Mouse (Mus musculus): Measurements from ENCODE around the gene Clk1. TPM values are rescaled to one million over a fixed set of nuclear protein-coding genes. Genes with fewer than 3 reads are reported as not detected.
A peak's percentile ranks its signal among the peaks of the same experiment; 100 is the strongest.

Gene Clk1
- polyA plus RNA-seq, 1 experiment, result 48.1 TPM

- 0 out of 2 replicates have a peak, but pooled peaks cover 1% of the 10 kb centered on the region for H3K27me3 ChIP-seq (ENCODE audit: control insufficient read depth, insufficient read depth, low read length)
- H3K27ac ChIP-seq (ENCODE audit: insufficient read depth, low read length), result no peak overlapping the region
- peaks cover 26% of the 10 kb centered on the region for H3K36me3 ChIP-seq (ENCODE audit: control insufficient read depth, insufficient read depth, low read length)
- DNase-seq (ENCODE audit: low read depth in 1 of 2, low spot score in 2 of 2), result no peak
- no peaks in the 10 kb centered on the region for H3K4me1 ChIP-seq (ENCODE audit: control insufficient read depth, insufficient read depth, insufficient read length)
- no peak overlapping the region for H3K4me3 ChIP-seq (ENCODE audit: extremely low read depth, insufficient read depth, insufficient read length)
- 90% methylated on average over 3 of the region's 3 CpGs for WGBS
- TF ChIP-seq POLR2A (IDR thresholded peaks at IDR 0.05; ENCODE audit: low read depth, low read length) (no peak), CTCF (IDR thresholded peaks at IDR 0.05; ENCODE audit: extremely low read depth, insufficient read depth, insufficient read length, insufficient replicate concordance) (no peak)
These were observed 28.5 kb downstream of the Clk1 start for GRCm38 (mm10) chr1:58395341-58395740.

- peak in 1 of 2 experiments; percentile 30 for DNase-seq (ENCODE audit: low read depth in 1 of 2, low spot score in 2 of 2)
- under 1% methylated on average over 53 of the region's 90 CpGs for WGBS
- peak overlapping the region; percentile 100 for H3K27ac ChIP-seq (ENCODE audit: insufficient read depth, low read length)
- peaks cover 15% of the 10 kb centered on the region for H3K36me3 ChIP-seq (ENCODE audit: control insufficient read depth, insufficient read depth, low read length)
- H3K4me1 ChIP-seq (ENCODE audit: control insufficient read depth, insufficient read depth, insufficient read length), result no peaks in the 10 kb centered on the region
- H3K4me3 ChIP-seq (ENCODE audit: extremely low read depth, insufficient read depth, insufficient read length), result peak overlapping the region; percentile 99
- no peak for TF ChIP-seq CTCF (IDR thresholded peaks at IDR 0.05; ENCODE audit: extremely low read depth, insufficient read depth, insufficient read length, insufficient replicate concordance)
- TF ChIP-seq POLR2A (IDR thresholded peaks at IDR 0.05; ENCODE audit: low read depth, low read length), result no peak
- H3K27me3 ChIP-seq (ENCODE audit: control insufficient read depth, insufficient read depth, low read length), result 0 out of 2 replicates have a peak, but pooled peaks cover 1% of the 10 kb centered on the region
These were observed 30.3 kb downstream of the Clk1 start for GRCm38 (mm10) chr1:58393284-58394195.

- peak within 1 kb of the TSS; percentile 100 for H3K27ac ChIP-seq (ENCODE audit: insufficient read depth, low read length)
- TF ChIP-seq POLR2A (IDR thresholded peaks at IDR 0.05; ENCODE audit: low read depth, low read length), result peak; percentile 82
- TF ChIP-seq CTCF (IDR thresholded peaks at IDR 0.05; ENCODE audit: extremely low read depth, insufficient read depth, insufficient read length, insufficient replicate concordance), result no peak
- peaks cover 9% of the 10 kb centered on the region for H3K36me3 ChIP-seq (ENCODE audit: control insufficient read depth, insufficient read depth, low read length)
- peak; percentile 86 to 92 for DNase-seq (ENCODE audit: low read depth in 1 of 2, low spot score in 2 of 2)
- 0 out of 2 replicates have a peak, but pooled peaks cover 1% of the 10 kb centered on the region for H3K27me3 ChIP-seq (ENCODE audit: control insufficient read depth, insufficient read depth, low read length)
- H3K4me3 ChIP-seq (ENCODE audit: extremely low read depth, insufficient read depth, insufficient read length), result peak within 1 kb of the TSS; percentile 99
- H3K4me1 ChIP-seq (ENCODE audit: control insufficient read depth, insufficient read depth, insufficient read length), result no peaks in the 10 kb centered on the region
- WGBS, result under 1% methylated on average over 51 of the region's 61 CpGs
These were observed 31.1 kb downstream of the Clk1 start, which contains the start of gene Bzw1 for GRCm38 (mm10) chr1:58392652-58393283. Gene Bzw1 (plus strand): TSS chr1:58392898.

DNA sequence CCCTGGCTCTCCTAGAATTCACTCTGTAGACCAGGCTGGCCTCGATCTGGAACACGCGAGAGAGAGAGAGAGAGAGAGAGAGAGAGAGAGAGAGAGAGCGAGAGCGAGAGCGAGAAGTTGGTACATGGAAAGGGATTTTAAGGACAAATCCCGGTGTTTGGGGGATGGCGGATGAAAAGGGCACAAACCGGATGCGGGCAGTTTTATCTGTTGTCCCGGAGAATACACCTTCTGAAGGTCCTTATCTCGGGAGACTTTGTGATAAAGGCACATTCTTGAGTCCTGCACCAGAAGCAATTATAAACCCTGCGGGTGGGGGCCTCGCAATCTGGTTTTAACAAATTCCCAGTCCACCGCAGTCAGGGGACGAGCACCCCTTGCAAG is 31.6 kb downstream of the Clk1 start:
- no peak for DNase-seq (ENCODE audit: low read depth in 1 of 2, low spot score in 2 of 2)
- Histone ChIP-seq H3K27ac (ENCODE audit: insufficient read depth, low read length) (peak overlapping the region; percentile 100), H3K27me3 (ENCODE audit: control insufficient read depth, insufficient read depth, low read length) (0 out of 2 replicates have a peak, but pooled peaks cover 1% of the 10 kb centered on the region), H3K36me3 (ENCODE audit: control insufficient read depth, insufficient read depth, low read length) (peaks cover 7% of the 10 kb centered on the region), H3K4me1 (ENCODE audit: control insufficient read depth, insufficient read depth, insufficient read length) (no peaks in the 10 kb centered on the region), H3K4me3 (ENCODE audit: extremely low read depth, insufficient read depth, insufficient read length) (peak overlapping the region; percentile 99)
- WGBS, result under 1% methylated on average over 16 of the region's 16 CpGs
- TF ChIP-seq POLR2A (IDR thresholded peaks at IDR 0.05; ENCODE audit: low read depth, low read length) (no peak), CTCF (IDR thresholded peaks at IDR 0.05; ENCODE audit: extremely low read depth, insufficient read depth, insufficient read length, insufficient replicate concordance) (no peak)

DNA sequence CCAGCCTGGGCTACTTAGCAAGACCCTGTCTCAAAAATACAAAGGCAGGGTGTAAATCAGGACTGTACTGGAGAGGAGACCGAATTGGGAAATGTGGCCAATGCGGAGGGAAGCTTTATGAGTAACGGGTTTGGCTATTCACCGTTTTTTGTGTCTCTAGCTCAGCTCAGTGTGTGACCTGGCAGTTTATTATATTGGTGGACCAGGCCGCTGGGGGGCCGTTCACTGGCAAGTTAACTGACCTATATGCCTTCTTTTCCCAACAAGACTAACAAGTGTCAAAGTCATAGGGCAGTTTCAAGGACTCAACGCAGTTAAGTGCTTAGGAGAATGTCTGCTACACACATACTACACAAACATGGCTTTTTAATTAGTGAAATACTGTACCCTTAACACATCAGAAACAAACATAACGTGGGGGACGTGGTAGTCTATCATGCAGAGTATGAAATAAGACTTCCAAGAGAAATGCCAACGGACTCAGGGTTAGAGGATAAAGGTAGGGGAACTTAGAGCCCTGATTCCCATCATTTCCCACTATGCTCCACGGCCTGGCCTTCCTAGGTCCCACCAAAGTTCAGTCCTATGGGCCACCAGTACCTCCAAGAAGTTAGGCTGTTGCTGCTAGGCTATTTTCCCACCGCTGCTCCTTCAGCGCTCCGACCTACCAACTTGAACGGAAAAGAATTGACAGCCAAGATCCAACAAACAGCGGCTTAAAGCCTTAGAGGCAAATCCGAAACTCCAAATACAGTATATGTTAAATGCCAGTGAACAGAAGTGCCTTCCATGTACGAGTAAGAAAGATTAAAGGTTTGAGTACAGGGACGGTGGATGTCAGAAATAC is 32.2 kb downstream of the Clk1 start:
- Histone ChIP-seq H3K4me3 (ENCODE audit: extremely low read depth, insufficient read depth, insufficient read length) (peak overlapping the region; percentile 99), H3K4me1 (ENCODE audit: control insufficient read depth, insufficient read depth, insufficient read length) (no peaks in the 10 kb centered on the region), H3K27ac (ENCODE audit: insufficient read depth, low read length) (no peak overlapping the region), H3K27me3 (ENCODE audit: control insufficient read depth, insufficient read depth, low read length) (0 out of 2 replicates have a peak, but pooled peaks cover 1% of the 10 kb centered on the region), H3K36me3 (ENCODE audit: control insufficient read depth, insufficient read depth, low read length) (peaks cover 7% of the 10 kb centered on the region)
- no peak for DNase-seq (ENCODE audit: low read depth in 1 of 2, low spot score in 2 of 2)
- 48% methylated on average over 19 of the region's 19 CpGs for WGBS
- no peak for TF ChIP-seq POLR2A (IDR thresholded peaks at IDR 0.05; ENCODE audit: low read depth, low read length)
- no peak for TF ChIP-seq CTCF (IDR thresholded peaks at IDR 0.05; ENCODE audit: extremely low read depth, insufficient read depth, insufficient read length, insufficient replicate concordance)

GRCm38 (mm10) chr1:58382586-58383281 is 41.1 kb downstream of the Clk1 start:
- TF ChIP-seq POLR2A (IDR thresholded peaks at IDR 0.05; ENCODE audit: low read depth, low read length) (no peak), CTCF (IDR thresholded peaks at IDR 0.05; ENCODE audit: extremely low read depth, insufficient read depth, insufficient read length, insufficient replicate concordance) (no peak)

More at GRCm38 (mm10) chr1:58382586-58383281, 41.1 kb downstream of the Clk1 start:
- no peaks in the 10 kb centered on the region for H3K27me3 ChIP-seq (ENCODE audit: control insufficient read depth, insufficient read depth, low read length)
- WGBS, result 92% methylated on average over 5 of the region's 5 CpGs
- H3K4me3 ChIP-seq (ENCODE audit: extremely low read depth, insufficient read depth, insufficient read length), result no peak overlapping the region
- H3K36me3 ChIP-seq (ENCODE audit: control insufficient read depth, insufficient read depth, low read length), result no peaks in the 10 kb centered on the region
- H3K4me1 ChIP-seq (ENCODE audit: control insufficient read depth, insufficient read depth, insufficient read length), result no peaks in the 10 kb centered on the region; the same call in 1 of the 2 replicates
- no peak for DNase-seq (ENCODE audit: low read depth in 1 of 2, low spot score in 2 of 2)
- H3K27ac ChIP-seq (ENCODE audit: insufficient read depth, low read length), result no peak overlapping the region

Measured in spleen, adult 2 months (tissue).